Mouse (Mus musculus) gastrocnemius, adult 18-20 months (tissue): ENCODE data around the gene Vsig2. TPM values are rescaled to one million over a fixed set of nuclear protein-coding genes. Genes with fewer than 3 reads are reported as not detected.
A peak's percentile ranks its signal among the peaks of the same experiment; 100 is the strongest.

Experiments
- DNase-seq: peaks from one replicate; pipeline ENCODE4 v3.0.0; 2021; ENCODE audit warnings: low spot score
- total RNA-seq, 2 experiments: library from RNA; stranded (reverse); gene quantifications; 2 replicates each; pipeline ENCODE4 v1.2.3; 2021

Vsig2 gene
- total RNA-seq, 2 experiments from 2014 or later: 0.55 to 0.85 TPM

GRCm38 (mm10) chr9:37530888-37531705 lies 8.0 kb upstream of the Vsig2 start:
- no peak for DNase-seq

GRCm38 (mm10) chr9:37536851-37537250 lies 2.2 kb upstream of the Vsig2 start:
- no peak for DNase-seq

- no peak for DNase-seq
Measured at GRCm38 (mm10) chr9:37537658-37538250, 1.3 kb upstream of the Vsig2 start.

- no peak for DNase-seq
Measured at GRCm38 (mm10) chr9:37540226-37540625, 1.2 kb downstream of the Vsig2 start.

GRCm38 (mm10) chr9:37540701-37541575 lies 1.9 kb downstream of the Vsig2 start:
- no peak for DNase-seq

- no peak for DNase-seq
Measured at GRCm38 (mm10) chr9:37541851-37542642, 3.0 kb downstream of the Vsig2 start.

GRCm38 (mm10) chr9:37543869-37544440 lies 4.9 kb downstream of the Vsig2 start:
- DNase-seq: no peak

- peak; percentile 26 for DNase-seq
Measured at GRCm38 (mm10) chr9:37544447-37545165, 5.6 kb downstream of the Vsig2 start.

- DNase-seq: no peak
Measured at GRCm38 (mm10) chr9:37545166-37545610, 6.1 kb downstream of the Vsig2 start.

- no peak for DNase-seq
Measured at GRCm38 (mm10) chr9:37545847-37546452, 6.9 kb downstream of the Vsig2 start.

- no peak for DNase-seq
Measured at GRCm38 (mm10) chr9:37546889-37547288, 7.8 kb downstream of the Vsig2 start.

- DNase-seq: no peak
Measured at GRCm38 (mm10) chr9:37550435-37550834, 11.4 kb downstream of the Vsig2 start.

- no peak for DNase-seq
Measured at GRCm38 (mm10) chr9:37551751-37552531, 12.9 kb downstream of the Vsig2 start.

GRCm38 (mm10) chr9:37552536-37553293 lies 13.7 kb downstream of the Vsig2 start, which contains the start of gene Nrgn:
Nrgn (minus strand) TSS chr9:37552904.
- peak; percentile 68 for DNase-seq

- no peak for DNase-seq
Measured at GRCm38 (mm10) chr9:37554279-37554678, 15.2 kb downstream of the Vsig2 start.

- no peak for DNase-seq
Measured at GRCm38 (mm10) chr9:37554838-37555748, 16.0 kb downstream of the Vsig2 start, which contains the start of gene Siae. Siae (plus strand) TSS chr9:37555698.

- DNase-seq: no peak
Measured at GRCm38 (mm10) chr9:37556366-37556765, 17.3 kb downstream of the Vsig2 start.
